Mouse (Mus musculus) megakaryocyte, embryonic 14.5 days (primary cell): ENCODE measurements around the gene Dclk2. TPM values are rescaled to one million over a fixed set of nuclear protein-coding genes. Genes with fewer than 3 reads are reported as not detected.

Source experiments
- H3K27me3 ChIP-seq: replicated peaks from 2 replicates; pipeline ENCODE3; 2012; ENCODE audit warnings: inconsistent platforms
- H3K36me3 ChIP-seq: replicated peaks from 2 replicates; pipeline ENCODE3; 2012; ENCODE audit warnings: low read length, inconsistent platforms, mixed read lengths
- H3K4me1 ChIP-seq: 2 replicates; pipeline ENCODE4 v1.6.1; 2012; ENCODE audit warnings: inconsistent platforms
- H3K4me3 ChIP-seq: replicated peaks from 2 replicates; pipeline ENCODE3; 2012; ENCODE audit warnings: moderate library complexity, mild to moderate bottlenecking, inconsistent platforms
- H3K9me3 ChIP-seq: 2 replicates; pipeline ENCODE4 v1.6.1; 2012; ENCODE audit warnings: inconsistent platforms
- FLI1 ChIP-seq: IDR thresholded peaks from 2 replicates; pipeline ENCODE4 v1.6.1; 2012; ENCODE audit warnings: low read length, inconsistent platforms, mixed read lengths
- GATA1 ChIP-seq: IDR thresholded peaks from 3 replicates; pipeline ENCODE4 v1.6.1; 2012; ENCODE audit warnings: mixed read lengths, low read length, inconsistent platforms, borderline replicate concordance
- polyA plus RNA-seq: library from polyadenylated mRNA; stranded (reverse); fragments of >175 nt; gene quantifications from 2 replicates; pipeline ENCODE4 v1.2.3, GENCODE M21; 2012; ENCODE audit warnings: low replicate concordance; ENCODE audit not compliant: insufficient read depth

Dclk2 gene
- polyA plus RNA-seq, 1 experiment, result 4.5 TPM

- Histone ChIP-seq H3K27me3 (peaks cover 3% of the 10 kb centered on the region), H3K36me3 (no peaks in the 10 kb centered on the region), H3K4me3 (peak overlapping the region; percentile 8), H3K9me3 (no peaks in the 10 kb centered on the region), H3K4me1 (peaks cover 7% of the 10 kb centered on the region; the same call in 1 of the 2 replicates)
- TF ChIP-seq FLI1, result no peak
- no peak for TF ChIP-seq GATA1
Measured at GRCm38 (mm10) chr3:86850394-86851030, 70.1 kb downstream of the Dclk2 start.

- peaks cover 7% of the 10 kb centered on the region; the same call in 1 of the 2 replicates for H3K4me1 ChIP-seq
- TF ChIP-seq GATA1 (no peak), FLI1 (no peak)
- no peaks in the 10 kb centered on the region for H3K36me3 ChIP-seq
- H3K4me3 ChIP-seq, result no peak overlapping the region
- no peaks in the 10 kb centered on the region for H3K9me3 ChIP-seq
- peaks cover 3% of the 10 kb centered on the region for H3K27me3 ChIP-seq
Measured at GRCm38 (mm10) chr3:86849337-86849736, 71.3 kb downstream of the Dclk2 start.

GRCm38 (mm10) chr3:86847536-86847935 lies 73.1 kb downstream of the Dclk2 start:
- Histone ChIP-seq H3K27me3 (peaks cover 3% of the 10 kb centered on the region), H3K4me3 (no peak overlapping the region), H3K4me1 (peaks cover 7% of the 10 kb centered on the region; the same call in 1 of the 2 replicates), H3K9me3 (peaks cover under 1% of the 10 kb centered on the region; the same call in 1 of the 2 replicates), H3K36me3 (no peaks in the 10 kb centered on the region)
- TF ChIP-seq GATA1, result no peak

- Histone ChIP-seq H3K4me3 (no peak overlapping the region), H3K9me3 (peaks cover 9% of the 10 kb centered on the region; the same call in 1 of the 2 replicates), H3K36me3 (no peaks in the 10 kb centered on the region), H3K4me1 (peaks cover 7% of the 10 kb centered on the region; the same call in 1 of the 2 replicates), H3K27me3 (peaks cover 3% of the 10 kb centered on the region)
- TF ChIP-seq GATA1 (no peak), FLI1 (no peak)
Measured at GRCm38 (mm10) chr3:86846036-86846435, 74.6 kb downstream of the Dclk2 start.

- TF ChIP-seq GATA1 (no peak), FLI1 (no peak)
- H3K9me3 ChIP-seq, result peaks cover 13% of the 10 kb centered on the region; the same call in 1 of the 2 replicates
- no peaks in the 10 kb centered on the region for H3K36me3 ChIP-seq
- peaks cover under 1% of the 10 kb centered on the region for H3K27me3 ChIP-seq
- peaks cover 5% of the 10 kb centered on the region; the same call in 1 of the 2 replicates for H3K4me1 ChIP-seq
- no peak overlapping the region for H3K4me3 ChIP-seq
Measured at GRCm38 (mm10) chr3:86845578-86845977, 75.1 kb downstream of the Dclk2 start.

- no peaks in the 10 kb centered on the region for H3K36me3 ChIP-seq
- TF ChIP-seq FLI1 (no peak), GATA1 (no peak)
- peaks cover 3% of the 10 kb centered on the region; the same call in 1 of the 2 replicates for H3K4me1 ChIP-seq
- H3K4me3 ChIP-seq, result no peak overlapping the region
- H3K27me3 ChIP-seq, result no peaks in the 10 kb centered on the region
- H3K9me3 ChIP-seq, result peaks cover 15% of the 10 kb centered on the region; the same call in 1 of the 2 replicates
Measured at GRCm38 (mm10) chr3:86844804-86845481, 75.7 kb downstream of the Dclk2 start.

- Histone ChIP-seq H3K4me1 (peaks cover 5% of the 10 kb centered on the region; the same call in 1 of the 2 replicates), H3K27me3 (no peaks in the 10 kb centered on the region), H3K36me3 (no peaks in the 10 kb centered on the region), H3K9me3 (peaks cover 15% of the 10 kb centered on the region; the same call in 1 of the 2 replicates), H3K4me3 (no peak overlapping the region)
- TF ChIP-seq GATA1 (no peak), FLI1 (no peak)
Measured at GRCm38 (mm10) chr3:86842461-86842860, 78.2 kb downstream of the Dclk2 start.

GRCm38 (mm10) chr3:86839606-86840005 lies 81.0 kb downstream of the Dclk2 start:
- peaks cover 15% of the 10 kb centered on the region; the same call in 1 of the 2 replicates for H3K9me3 ChIP-seq
- TF ChIP-seq FLI1 (no peak), GATA1 (no peak)
- H3K27me3 ChIP-seq, result no peaks in the 10 kb centered on the region

GRCm38 (mm10) chr3:86837386-86837785 lies 83.3 kb downstream of the Dclk2 start:
- Histone ChIP-seq H3K9me3 (peaks cover 13% of the 10 kb centered on the region; the same call in 1 of the 2 replicates), H3K4me3 (no peak overlapping the region), H3K27me3 (no peaks in the 10 kb centered on the region), H3K4me1 (peaks cover 6% of the 10 kb centered on the region; the same call in 1 of the 2 replicates), H3K36me3 (no peaks in the 10 kb centered on the region)
- TF ChIP-seq FLI1, result no peak
- no peak for TF ChIP-seq GATA1

More at GRCm38 (mm10) chr3:86839606-86840005, 81.0 kb downstream of the Dclk2 start:
- Histone ChIP-seq H3K4me1 (peaks cover 6% of the 10 kb centered on the region; the same call in 1 of the 2 replicates), H3K4me3 (no peak overlapping the region), H3K36me3 (no peaks in the 10 kb centered on the region)

GRCm38 (mm10) chr3:86835180-86835579 lies 85.5 kb downstream of the Dclk2 start:
- Histone ChIP-seq H3K4me1 (peaks cover 6% of the 10 kb centered on the region; the same call in 1 of the 2 replicates), H3K9me3 (no peaks in the 10 kb centered on the region), H3K4me3 (no peak overlapping the region), H3K36me3 (no peaks in the 10 kb centered on the region), H3K27me3 (no peaks in the 10 kb centered on the region)
- TF ChIP-seq FLI1 (no peak), GATA1 (no peak)
